Mouse (Mus musculus) bone marrow macrophage, adult 2 months (primary cell): ENCODE data around the gene Plin2.

Experiments used
- CTCF ChIP-seq: IDR thresholded peaks from 2 replicates; pipeline ENCODE4 v1.5.1; 2012; ENCODE audit warnings: low read depth, mild to moderate bottlenecking, low read length, moderate library complexity
- POLR2A ChIP-seq: IDR thresholded peaks from 2 replicates; pipeline ENCODE4 v1.6.1; 2012; ENCODE audit warnings: mild to moderate bottlenecking, low read depth, low read length, borderline replicate concordance

DNA sequence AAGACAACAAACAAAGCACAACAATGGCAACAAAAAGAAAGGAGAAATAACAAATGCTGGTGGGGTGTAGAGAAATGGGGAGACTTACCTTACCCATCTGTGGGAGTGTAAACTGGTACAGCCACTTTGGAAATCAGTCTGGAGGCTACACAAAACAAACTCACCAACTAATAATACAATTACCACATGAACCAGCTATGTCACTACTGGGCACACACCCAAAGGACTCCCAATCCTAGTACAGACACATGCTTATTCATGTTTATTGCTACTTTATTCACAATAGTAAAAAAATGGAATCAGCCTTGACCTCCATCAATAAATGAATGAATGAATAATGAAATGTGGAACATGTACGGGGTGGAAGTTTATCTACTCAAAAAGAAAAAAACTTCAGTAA, 45.5 kb upstream of the Plin2 start:
- TF ChIP-seq POLR2A = no peak
- TF ChIP-seq CTCF = no peak
